Mouse (Mus musculus) liver, embryonic 16.5 days (tissue): ENCODE measurements around the gene Cbfa2t3. TPM values are rescaled to one million over a fixed set of nuclear protein-coding genes. Genes with fewer than 3 reads are reported as not detected.
A peak's percentile ranks its signal among the peaks of the same experiment; 100 is the strongest.

ENCODE experiments used
- ATAC-seq: fragments of 200-750 bp; cut with Nextera tagmentation; 2 replicates; pipeline ENCODE4 v1.8.0; 2017; ENCODE audit warnings: low read depth, mild to moderate bottlenecking, moderate number of reproducible peaks, moderate library complexity
- H3K27ac ChIP-seq: fragments of 300-500 bp; sonication (generic); 2 replicates; pipeline ENCODE4 v1.5.1; 2014; ENCODE audit warnings: mild to moderate bottlenecking, low read length
- H3K27me3 ChIP-seq: fragments of 300-500 bp; sonication (generic); 2 replicates; pipeline ENCODE4 v1.6.1; 2014; ENCODE audit warnings: low read depth, low read length, mixed read lengths; ENCODE audit not compliant: control insufficient read depth, insufficient read depth
- H3K36me3 ChIP-seq: fragments of 300-500 bp; sonication (generic); 2 replicates; pipeline ENCODE4 v1.6.1; 2014; ENCODE audit warnings: mild to moderate bottlenecking; ENCODE audit not compliant: control insufficient read depth, insufficient read depth
- H3K4me1 ChIP-seq: fragments of 300-500 bp; sonication (generic); 2 replicates; pipeline ENCODE4 v1.6.1; 2014; ENCODE audit warnings: low read depth, low read length, mixed read lengths; ENCODE audit not compliant: control insufficient read depth
- H3K4me2 ChIP-seq: fragments of 300-500 bp; sonication (generic); 2 replicates; pipeline ENCODE4 v1.6.1; 2014; ENCODE audit warnings: low read depth, low read length, mixed read lengths
- H3K4me3 ChIP-seq: fragments of 300-500 bp; sonication (generic); 2 replicates; pipeline ENCODE4 v1.5.1; 2014; ENCODE audit warnings: low read depth, mild to moderate bottlenecking, low read length
- H3K9ac ChIP-seq: fragments of 300-500 bp; sonication (generic); 2 replicates; pipeline ENCODE4 v1.6.1; 2014; ENCODE audit warnings: low read depth, low read length
- H3K9me3 ChIP-seq: fragments of 300-500 bp; sonication (generic); replicated peaks from 2 replicates; pipeline ENCODE4 v1.6.1; 2016; ENCODE audit warnings: low read length; ENCODE audit not compliant: control insufficient read depth
- WGBS: fragments of 180-500 bp; shearing (Covaris S2); extraction: QIAGEN DNeasy Blood & Tissue Kit; methylation state at CpG from one replicate; pipeline ENCODE4 v1.1.7; 2014; ENCODE audit not compliant: insufficient replicate concordance; 5-methylcytosine and 5-hydroxymethylcytosine counted together
- polyA plus RNA-seq: library from polyadenylated mRNA; unstranded; fragments of >200 nt; fragmentation: Nextera tagmentation; extraction: Ambion mirVana; gene quantifications from 2 replicates; pipeline ENCODE4 v1.2.1, GENCODE M21; 2015

The Cbfa2t3 gene
- polyA plus RNA-seq, 1 experiment from 2014 or later, result 3.3 TPM

GRCm38 (mm10) chr8:122736623-122737022, 37.7 kb upstream of the Cbfa2t3 start:
- 72% methylated on average over 11 of the region's 11 CpGs for WGBS

GRCm38 (mm10) chr8:122735542-122736473, 36.9 kb upstream of the Cbfa2t3 start:
- Histone ChIP-seq H3K27me3 (peaks cover 20% of the 10 kb centered on the region), H3K4me2 (peak overlapping the region; percentile 34), H3K9me3 (no peaks in the 10 kb centered on the region), H3K36me3 (no peaks in the 10 kb centered on the region), H3K9ac (peak overlapping the region; percentile 8), H3K4me1 (peaks cover 25% of the 10 kb centered on the region), H3K4me3 (0 out of 2 replicates have a peak overlapping the region, but pooled peaks have one; percentile 11), H3K27ac (no peak overlapping the region; the same call in 1 of the 2 replicates)
- ATAC-seq, result peak; percentile 91
- 11% methylated on average over 19 of the region's 19 CpGs for WGBS

More at GRCm38 (mm10) chr8:122736623-122737022, 37.7 kb upstream of the Cbfa2t3 start:
- Histone ChIP-seq H3K4me1 (peaks cover 25% of the 10 kb centered on the region), H3K9ac (no peak overlapping the region), H3K27ac (no peak overlapping the region), H3K9me3 (no peaks in the 10 kb centered on the region), H3K27me3 (peaks cover 27% of the 10 kb centered on the region), H3K4me2 (peak overlapping the region; percentile 34), H3K36me3 (no peaks in the 10 kb centered on the region), H3K4me3 (no peak overlapping the region)
- no peak for ATAC-seq

DNA sequence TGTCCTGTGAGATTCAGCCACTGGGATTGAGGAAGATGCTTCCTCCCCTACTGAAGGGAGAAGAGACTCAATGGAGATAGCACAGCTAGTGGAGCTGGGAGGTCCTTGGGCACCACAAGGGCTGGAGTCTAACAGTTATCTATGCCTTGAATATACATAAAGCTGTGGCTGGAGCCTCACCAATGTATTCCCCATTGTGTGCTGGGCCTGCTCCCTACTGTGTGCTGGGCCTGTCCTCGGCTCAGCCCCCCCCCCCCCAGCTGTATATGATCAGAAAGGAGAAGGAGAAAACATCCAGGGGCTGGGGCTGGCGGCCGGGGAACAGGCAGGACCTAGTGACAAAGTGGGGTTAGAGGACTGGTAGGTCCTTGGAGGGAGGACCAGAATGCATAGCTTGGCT, 36.2 kb upstream of the Cbfa2t3 start:
- Histone ChIP-seq H3K4me3 (no peak overlapping the region), H3K4me1 (peaks cover 25% of the 10 kb centered on the region), H3K9ac (no peak overlapping the region), H3K27me3 (peaks cover 15% of the 10 kb centered on the region), H3K4me2 (no peak overlapping the region), H3K36me3 (no peaks in the 10 kb centered on the region), H3K27ac (no peak overlapping the region), H3K9me3 (no peaks in the 10 kb centered on the region)
- WGBS, result 32% methylated on average over 3 of the region's 3 CpGs
- no peak for ATAC-seq

- H3K27ac ChIP-seq, result no peak overlapping the region
- H3K36me3 ChIP-seq, result no peaks in the 10 kb centered on the region
- no peaks in the 10 kb centered on the region for H3K4me1 ChIP-seq
- no peak overlapping the region for H3K4me3 ChIP-seq
- H3K9ac ChIP-seq, result no peak overlapping the region
- 58% methylated on average over 3 of the region's 3 CpGs for WGBS
- no peak for ATAC-seq
- H3K9me3 ChIP-seq, result no peaks in the 10 kb centered on the region
- H3K4me2 ChIP-seq, result no peak overlapping the region
- H3K27me3 ChIP-seq, result peaks cover 44% of the 10 kb centered on the region
Measured at GRCm38 (mm10) chr8:122728630-122729029, 29.7 kb upstream of the Cbfa2t3 start.

DNA sequence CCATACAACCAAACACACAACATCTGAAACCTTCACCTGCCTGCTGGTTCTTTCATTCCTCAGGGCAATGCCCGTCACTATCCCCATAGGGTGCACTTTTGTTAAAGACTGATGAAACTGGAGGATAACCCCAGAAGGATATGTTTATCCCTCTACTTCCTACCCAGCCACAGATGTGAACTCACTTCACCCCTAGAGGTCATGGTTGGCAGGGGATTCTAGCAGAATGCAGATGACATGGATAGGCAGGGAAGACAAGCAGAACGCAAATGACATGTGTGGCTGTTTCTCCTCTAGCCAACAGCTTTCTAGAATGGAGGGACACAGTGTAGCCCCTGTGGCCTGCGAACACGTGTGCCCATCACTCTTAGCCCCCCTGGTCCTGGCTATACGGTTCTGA, 28.5 kb upstream of the Cbfa2t3 start:
- Histone ChIP-seq H3K9ac (no peak overlapping the region), H3K27me3 (peaks cover 53% of the 10 kb centered on the region), H3K4me1 (peaks cover 2% of the 10 kb centered on the region; the same call in 1 of the 2 replicates), H3K36me3 (no peaks in the 10 kb centered on the region), H3K9me3 (no peaks in the 10 kb centered on the region), H3K27ac (no peak overlapping the region), H3K4me2 (no peak overlapping the region), H3K4me3 (no peak overlapping the region)
- ATAC-seq, result no peak
- 53% methylated on average over 5 of the region's 5 CpGs for WGBS

GRCm38 (mm10) chr8:122726789-122727188, 27.9 kb upstream of the Cbfa2t3 start:
- Histone ChIP-seq H3K4me2 (no peak overlapping the region), H3K27me3 (peaks cover 56% of the 10 kb centered on the region)
- ATAC-seq, result no peak

GRCm38 (mm10) chr8:122725187-122725586, 26.3 kb upstream of the Cbfa2t3 start:
- H3K9ac ChIP-seq, result no peak overlapping the region
- 80% methylated on average over 6 of the region's 6 CpGs for WGBS
- peaks cover 63% of the 10 kb centered on the region for H3K27me3 ChIP-seq
- H3K4me3 ChIP-seq, result no peak overlapping the region
- no peak overlapping the region for H3K27ac ChIP-seq
- no peak for ATAC-seq
- H3K4me1 ChIP-seq, result peaks cover 22% of the 10 kb centered on the region
- H3K36me3 ChIP-seq, result no peaks in the 10 kb centered on the region
- no peak overlapping the region for H3K4me2 ChIP-seq
- no peaks in the 10 kb centered on the region for H3K9me3 ChIP-seq

More at GRCm38 (mm10) chr8:122726789-122727188, 27.9 kb upstream of the Cbfa2t3 start:
- 43% methylated on average over 2 of the region's 2 CpGs for WGBS
- peaks cover 8% of the 10 kb centered on the region for H3K4me1 ChIP-seq
- H3K36me3 ChIP-seq, result no peaks in the 10 kb centered on the region
- H3K27ac ChIP-seq, result no peak overlapping the region
- H3K9me3 ChIP-seq, result no peaks in the 10 kb centered on the region
- no peak overlapping the region for H3K9ac ChIP-seq
- H3K4me3 ChIP-seq, result no peak overlapping the region

DNA sequence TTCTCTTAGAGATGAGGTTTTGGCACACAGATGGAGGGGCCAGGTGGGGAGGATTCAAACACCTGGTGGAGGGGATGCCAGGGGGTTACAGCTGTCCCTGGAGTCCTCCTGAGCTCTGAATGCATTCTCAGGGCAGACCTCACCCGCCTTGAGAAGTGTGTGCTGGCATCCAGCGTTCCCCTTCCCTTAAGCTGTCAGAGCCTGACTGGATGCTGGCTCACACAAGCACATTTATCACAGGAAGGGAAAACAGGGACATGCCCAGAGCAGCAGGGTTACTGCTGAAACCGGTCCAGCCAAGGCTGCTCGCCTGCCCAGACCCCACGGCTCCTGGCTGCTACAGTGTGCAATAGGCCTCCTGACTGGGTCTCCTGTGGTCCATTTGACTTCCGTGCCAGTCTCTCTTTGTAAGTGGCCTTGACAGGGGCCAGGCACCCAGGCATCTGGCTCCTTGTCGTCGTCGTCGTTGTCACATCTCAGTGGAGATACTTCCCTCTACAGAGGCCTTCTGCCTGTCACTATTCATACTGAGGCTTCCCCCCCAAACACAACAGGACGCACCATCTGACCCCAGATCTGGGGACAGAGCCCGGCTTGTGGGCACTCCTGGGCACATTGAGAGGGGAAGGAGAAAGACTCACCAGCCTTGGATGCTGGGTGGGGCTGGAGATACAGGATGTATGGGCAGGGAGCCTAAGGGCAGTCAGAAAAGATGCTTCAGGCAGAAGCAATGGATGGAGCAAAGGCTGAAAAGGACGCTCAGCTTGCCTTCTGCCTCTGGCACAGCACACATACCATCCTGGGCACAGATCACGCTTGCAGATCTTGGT, 22.1 kb upstream of the Cbfa2t3 start:
- Histone ChIP-seq H3K9me3 (no peaks in the 10 kb centered on the region), H3K27me3 (peaks cover 62% of the 10 kb centered on the region), H3K4me2 (peak overlapping the region; percentile 52), H3K4me3 (peak overlapping the region; percentile 46), H3K36me3 (no peaks in the 10 kb centered on the region), H3K27ac (peak overlapping the region; percentile 87), H3K9ac (peak overlapping the region; percentile 67), H3K4me1 (peaks cover 51% of the 10 kb centered on the region)
- 25% methylated on average over 14 of the region's 14 CpGs for WGBS
- ATAC-seq, result peak; percentile 11
